Mouse (Mus musculus) spleen, adult 2 months (tissue): Measurements from ENCODE around the gene Megf6.

Source experiments
- CTCF ChIP-seq: fragments of 200-500 bp; IDR thresholded peaks from 2 replicates; pipeline ENCODE4 v1.5.1; 2011; ENCODE audit warnings: mild to moderate bottlenecking, inconsistent platforms; ENCODE audit not compliant: insufficient read depth, insufficient read length, insufficient replicate concordance; ENCODE audit errors: extremely low read depth
- POLR2A ChIP-seq: fragments of 200-500 bp; IDR thresholded peaks from 2 replicates; pipeline ENCODE4 v1.6.1; 2011; ENCODE audit warnings: low read depth, low read length, inconsistent platforms

DNA sequence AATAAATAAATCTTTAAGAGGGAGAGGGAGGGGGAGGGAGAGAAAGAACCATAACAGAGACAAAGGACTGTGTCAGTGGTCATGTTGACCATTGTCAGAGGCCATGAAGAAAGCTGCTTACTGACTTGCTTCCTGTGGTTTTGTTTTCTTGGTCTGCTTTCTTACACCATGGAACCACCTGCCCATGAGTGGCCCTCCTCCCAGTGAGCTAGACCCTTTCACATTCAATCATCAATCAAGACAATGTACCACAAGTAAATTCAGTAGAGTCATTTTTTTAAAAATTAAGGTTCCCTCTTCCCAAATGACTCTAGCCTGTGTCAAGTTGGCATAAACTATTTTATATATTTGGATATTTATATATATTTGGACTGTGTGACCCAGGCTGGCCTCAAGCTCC, 40.6 kb upstream of the Megf6 start:
- TF ChIP-seq CTCF (no peak), POLR2A (no peak)
